Mouse (Mus musculus) myocyte (in vitro differentiated cells): ENCODE data around the gene Inf2. TPM values are rescaled to one million over a fixed set of nuclear protein-coding genes. Genes with fewer than 3 reads are reported as not detected.

Experiments
- H3K27me3 ChIP-seq: one replicate; pipeline ENCODE4 v1.6.1; 2011; ENCODE audit not compliant: control insufficient read depth, insufficient read depth, insufficient read length
- H3K36me3 ChIP-seq: one replicate; pipeline ENCODE4 v1.6.1; 2011; ENCODE audit not compliant: control insufficient read depth, insufficient read depth
- H3K4me2 ChIP-seq: one replicate; pipeline ENCODE4 v1.6.1; 2011; ENCODE audit warnings: low read depth, control low read depth
- H3K4me3 ChIP-seq: one replicate; pipeline ENCODE4 v1.5.1; 2011; ENCODE audit warnings: mild to moderate bottlenecking, control low read depth, moderate library complexity
- H3K79me2 ChIP-seq: one replicate; pipeline ENCODE4 v1.6.1; 2011; ENCODE audit not compliant: control insufficient read depth, insufficient read depth
- H3ac ChIP-seq: one replicate; pipeline ENCODE4 v1.6.1; 2011; ENCODE audit not compliant: control insufficient read depth, insufficient read length
- CEBPB ChIP-seq: IDR thresholded peaks from 2 replicates; pipeline ENCODE4 v1.6.1; 2011; ENCODE audit warnings: mild to moderate bottlenecking, moderate library complexity; ENCODE audit not compliant: poor library complexity, insufficient read depth, severe bottlenecking
- E2F4 ChIP-seq: IDR thresholded peaks from one replicate; pipeline ENCODE4 v1.6.1; 2011; ENCODE audit warnings: mild to moderate bottlenecking, control low read depth, moderate library complexity; ENCODE audit not compliant: insufficient read depth
- MAX ChIP-seq: IDR thresholded peaks from one replicate; pipeline ENCODE4 v1.6.1; 2011; ENCODE audit warnings: low read depth, mild to moderate bottlenecking, control low read depth
- MYOD1 ChIP-seq, 3 experiments: IDR thresholded peaks; one replicate each; pipeline ENCODE4 v1.6.1; 2011; ENCODE audit warnings: control low read depth in 2 of 3, low read depth in 2 of 3, mild to moderate bottlenecking in 2 of 3, moderate library complexity in 1 of 3; ENCODE audit not compliant: insufficient read length in 2 of 3, control insufficient read depth in 1 of 3
- MYOG ChIP-seq, 3 experiments: IDR thresholded peaks; one replicate each; pipeline ENCODE4 v1.6.1; 2011; ENCODE audit warnings: control low read depth in 2 of 3, low read depth in 2 of 3, mild to moderate bottlenecking in 2 of 3; ENCODE audit not compliant: insufficient read length in 2 of 3, control insufficient read depth in 1 of 3, insufficient read depth in 1 of 3
- POLR2A ChIP-seq: IDR thresholded peaks from one replicate; pipeline ENCODE4 v1.6.1; 2011; ENCODE audit warnings: low read depth, mild to moderate bottlenecking, control low read depth, moderate library complexity; ENCODE audit not compliant: insufficient read length
- POLR2AphosphoS2 ChIP-seq: IDR thresholded peaks from one replicate; pipeline ENCODE4 v1.6.1; 2011; ENCODE audit warnings: low read depth, control low read depth; ENCODE audit not compliant: insufficient read length
- REST ChIP-seq: IDR thresholded peaks from one replicate; pipeline ENCODE4 v1.6.1; 2011; ENCODE audit warnings: mild to moderate bottlenecking, control low read depth, moderate library complexity; ENCODE audit not compliant: insufficient read depth, insufficient read length
- SRF ChIP-seq: IDR thresholded peaks from one replicate; pipeline ENCODE4 v1.6.1; 2011; ENCODE audit warnings: low read depth; ENCODE audit not compliant: control insufficient read depth, insufficient read length
- TCF12 ChIP-seq: IDR thresholded peaks from one replicate; pipeline ENCODE4 v1.6.1; 2011; ENCODE audit warnings: mild to moderate bottlenecking, control low read depth; ENCODE audit not compliant: poor library complexity, insufficient read depth, severe bottlenecking
- TCF3 ChIP-seq: IDR thresholded peaks from one replicate; pipeline ENCODE4 v1.6.1; 2011; ENCODE audit warnings: low read depth, control low read depth; ENCODE audit not compliant: insufficient read length
- USF1 ChIP-seq: IDR thresholded peaks from one replicate; pipeline ENCODE4 v1.6.1; 2011; ENCODE audit warnings: low read depth, mild to moderate bottlenecking, control low read depth, moderate library complexity
- polyA plus RNA-seq: library from polyadenylated mRNA; unstranded; fragments of >200 nt; fragmentation: generic; extraction: Trizol; gene quantifications from one replicate; pipeline ENCODE4 v1.2.1, GENCODE M21; 2012; ENCODE audit warnings: missing spikeins

Gene Inf2
- polyA plus RNA-seq, 1 experiment = 70.1 TPM

GRCm38 (mm10) chr12:112618981-112619685, 30.5 kb downstream of the Inf2 start:
- no peaks in the 10 kb centered on the region for H3K79me2 ChIP-seq
- H3K27me3 ChIP-seq = no peaks in the 10 kb centered on the region
- H3ac ChIP-seq = peak overlapping the region; percentile 52
- TF ChIP-seq USF1 (no peak), MYOD1 (IDR thresholded peaks at IDR 0.05; ENCODE audit: control insufficient read depth in 1 of 3, insufficient read length in 2 of 3, low read depth in 2 of 3) (peak in 1 of 3 experiments; percentile 14), REST (no peak), MYOG (IDR thresholded peaks at IDR 0.05; ENCODE audit: control insufficient read depth in 1 of 3, insufficient read depth in 1 of 3, insufficient read length in 2 of 3, low read depth in 2 of 3) (peak in 1 of 3 experiments; percentile 33), SRF (no peak), TCF3 (no peak), MAX (no peak), E2F4 (no peak), POLR2A (peak; percentile 65), POLR2AphosphoS2 (peak; percentile 60), CEBPB (no peak), TCF12 (no peak)
- H3K4me2 ChIP-seq = peak overlapping the region; percentile 96
- peaks cover 9% of the 10 kb centered on the region for H3K36me3 ChIP-seq
- H3K4me3 ChIP-seq = peak overlapping the region; percentile 38

GRCm38 (mm10) chr12:112619686-112620353, 31.2 kb downstream of the Inf2 start, which contains the start of gene Adssl1:
Adssl1 (plus strand) TSS chr12:112620045.
- no peaks in the 10 kb centered on the region for H3K27me3 ChIP-seq
- H3K36me3 ChIP-seq = peaks cover 3% of the 10 kb centered on the region
- H3K4me2 ChIP-seq = peak within 1 kb of the TSS; percentile 96
- peak within 1 kb of the TSS; percentile 38 for H3K4me3 ChIP-seq
- TF ChIP-seq TCF12 (no peak), POLR2AphosphoS2 (peak; percentile 61), MYOD1 (IDR thresholded peaks at IDR 0.05; ENCODE audit: control insufficient read depth in 1 of 3, insufficient read length in 2 of 3, low read depth in 2 of 3) (peak in 1 of 3 experiments; percentile 50), MYOG (IDR thresholded peaks at IDR 0.05; ENCODE audit: control insufficient read depth in 1 of 3, insufficient read depth in 1 of 3, insufficient read length in 2 of 3, low read depth in 2 of 3) (peak in 2 of 3 experiments; percentile 53), POLR2A (peak; percentile 78), REST (no peak), E2F4 (no peak), CEBPB (no peak)
- H3ac ChIP-seq = peak within 1 kb of the TSS; percentile 52
- H3K79me2 ChIP-seq = no peaks in the 10 kb centered on the region

GRCm38 (mm10) chr12:112620354-112621061, 31.9 kb downstream of the Inf2 start:
- Histone ChIP-seq H3K4me3 (peak overlapping the region; percentile 38), H3K36me3 (no peaks in the 10 kb centered on the region), H3K79me2 (no peaks in the 10 kb centered on the region), H3ac (peak overlapping the region; percentile 52), H3K27me3 (no peaks in the 10 kb centered on the region), H3K4me2 (peak overlapping the region; percentile 96)
- TF ChIP-seq MYOD1 (IDR thresholded peaks at IDR 0.05; ENCODE audit: control insufficient read depth in 1 of 3, insufficient read length in 2 of 3, low read depth in 2 of 3) = peak in 2 of 3 experiments; percentile 0 to 39
- TF ChIP-seq MYOG (IDR thresholded peaks at IDR 0.05; ENCODE audit: control insufficient read depth in 1 of 3, insufficient read depth in 1 of 3, insufficient read length in 2 of 3, low read depth in 2 of 3) = peak in 1 of 3 experiments; percentile 61
- no peak for TF ChIP-seq CEBPB
- no peak for TF ChIP-seq TCF12
- peak; percentile 21 for TF ChIP-seq POLR2A
- TF ChIP-seq REST = no peak
- TF ChIP-seq USF1 = no peak
- TF ChIP-seq TCF3 = no peak
- no peak for TF ChIP-seq E2F4
- no peak for TF ChIP-seq POLR2AphosphoS2
- no peak for TF ChIP-seq SRF
- no peak for TF ChIP-seq MAX

GRCm38 (mm10) chr12:112621900-112622299, 33.3 kb downstream of the Inf2 start:
- H3K79me2 ChIP-seq = no peaks in the 10 kb centered on the region
- H3ac ChIP-seq = no peak overlapping the region
- peak overlapping the region; percentile 38 for H3K4me3 ChIP-seq
- H3K4me2 ChIP-seq = peak overlapping the region; percentile 96
- TF ChIP-seq MYOG (IDR thresholded peaks at IDR 0.05; ENCODE audit: control insufficient read depth in 1 of 3, insufficient read depth in 1 of 3, insufficient read length in 2 of 3, low read depth in 2 of 3) (no peak), TCF12 (no peak), E2F4 (no peak), POLR2AphosphoS2 (no peak), CEBPB (no peak), POLR2A (no peak), USF1 (no peak), SRF (no peak), MAX (no peak), TCF3 (no peak)
- no peaks in the 10 kb centered on the region for H3K27me3 ChIP-seq
- no peaks in the 10 kb centered on the region for H3K36me3 ChIP-seq
